Mouse (Mus musculus) MEL (cell line): ENCODE results near the gene Spg21.

Experiments used
- CTCF ChIP-seq, 3 experiments: IDR thresholded peaks in 2 of 3; conservative IDR thresholded peaks in 1 of 3; 2 replicates each; pipeline ENCODE4 v1.5.1; 2011 to 2012; ENCODE audit warnings: low read length in 3 of 3, low read depth in 2 of 3, mild to moderate bottlenecking in 2 of 3, improper control_type of control experiment in 1 of 3, inconsistent platforms in 1 of 3, mixed read lengths in 1 of 3, moderate library complexity in 1 of 3; ENCODE audit not compliant: control insufficient read depth in 1 of 3, insufficient read depth in 1 of 3, poor library complexity in 1 of 3, severe bottlenecking in 1 of 3
- KAT2A ChIP-seq: conservative IDR thresholded peaks from 2 replicates; pipeline ENCODE4 v1.6.1; 2012; ENCODE audit warnings: low read depth, low read length, improper control_type of control experiment, inconsistent platforms
- POLR2AphosphoS5 ChIP-seq: IDR thresholded peaks from 2 replicates; pipeline ENCODE4 v1.6.1; 2012; ENCODE audit warnings: low read depth, borderline replicate concordance, mild to moderate bottlenecking, inconsistent platforms, low read length, moderate library complexity, mixed read lengths
- SMC3 ChIP-seq: IDR thresholded peaks from 2 replicates; pipeline ENCODE4 v1.6.1; 2011; ENCODE audit warnings: low read depth, low read length, improper control_type of control experiment
- ZNF384 ChIP-seq: IDR thresholded peaks from 2 replicates; pipeline ENCODE4 v1.6.1; 2012; ENCODE audit warnings: low read depth, mild to moderate bottlenecking, inconsistent platforms, low read length, improper control_type of control experiment

GRCm38 (mm10) chr9:65427511-65427910 lies 33.2 kb upstream of the Spg21 start:
- TF ChIP-seq CTCF (IDR thresholded peaks at IDR 0.05 in 2 of 3, conservative IDR thresholded peaks at IDR 0.05 in 1 of 3; ENCODE audit: control insufficient read depth in 1 of 3, insufficient read depth in 1 of 3, low read depth in 2 of 3, low read length in 3 of 3, poor library complexity in 1 of 3, severe bottlenecking in 1 of 3) = no peak
- TF ChIP-seq ZNF384 = no peak
- TF ChIP-seq KAT2A = no peak
- no peak for TF ChIP-seq POLR2AphosphoS5
- no peak for TF ChIP-seq SMC3
